Mouse (Mus musculus): ENCODE measurements around the gene Inpp5k. TPM values are rescaled to one million over a fixed set of nuclear protein-coding genes. Genes with fewer than 3 reads are reported as not detected.
A peak's percentile ranks its signal among the peaks of the same experiment; 100 is the strongest.

The Inpp5k gene
- polyA plus RNA-seq, 1 experiment, result 66.7 TPM

- no peak for DNase-seq (ENCODE audit: extremely low spot score in 1 of 2, low spot score in 1 of 2)
Observed at GRCm38 (mm10) chr11:75652942-75653684, 22.3 kb downstream of the Inpp5k start.

GRCm38 (mm10) chr11:75653781-75654470, 23.1 kb downstream of the Inpp5k start:
- peak in 1 of 2 experiments; percentile 39 for DNase-seq (ENCODE audit: extremely low spot score in 1 of 2, low spot score in 1 of 2)

GRCm38 (mm10) chr11:75654471-75655390, 23.9 kb downstream of the Inpp5k start:
- DNase-seq (ENCODE audit: extremely low spot score in 1 of 2, low spot score in 1 of 2), result no peak

GRCm38 (mm10) chr11:75655621-75656545, 25.1 kb downstream of the Inpp5k start:
- DNase-seq (ENCODE audit: extremely low spot score in 1 of 2, low spot score in 1 of 2), result peak in 1 of 2 experiments; percentile 57

- no peak for DNase-seq (ENCODE audit: extremely low spot score in 1 of 2, low spot score in 1 of 2)
Observed at GRCm38 (mm10) chr11:75656621-75657590, 26.1 kb downstream of the Inpp5k start.

GRCm38 (mm10) chr11:75657841-75658240, 27.1 kb downstream of the Inpp5k start:
- no peak for DNase-seq (ENCODE audit: extremely low spot score in 1 of 2, low spot score in 1 of 2)

- no peak for DNase-seq (ENCODE audit: extremely low spot score in 1 of 2, low spot score in 1 of 2)
Observed at GRCm38 (mm10) chr11:75658311-75658710, 27.5 kb downstream of the Inpp5k start.

- DNase-seq (ENCODE audit: extremely low spot score in 1 of 2, low spot score in 1 of 2), result no peak
Observed at GRCm38 (mm10) chr11:75658996-75659750, 28.4 kb downstream of the Inpp5k start.

GRCm38 (mm10) chr11:75660081-75660590, 29.3 kb downstream of the Inpp5k start:
- DNase-seq (ENCODE audit: extremely low spot score in 1 of 2, low spot score in 1 of 2), result no peak

- DNase-seq (ENCODE audit: extremely low spot score in 1 of 2, low spot score in 1 of 2), result no peak
Observed at GRCm38 (mm10) chr11:75660941-75661800, 30.4 kb downstream of the Inpp5k start.

GRCm38 (mm10) chr11:75662131-75662530, 31.3 kb downstream of the Inpp5k start:
- DNase-seq (ENCODE audit: extremely low spot score in 1 of 2, low spot score in 1 of 2), result no peak

- no peak for DNase-seq (ENCODE audit: extremely low spot score in 1 of 2, low spot score in 1 of 2)
Observed at GRCm38 (mm10) chr11:75666296-75666695, 35.5 kb downstream of the Inpp5k start.

- no peak for DNase-seq (ENCODE audit: extremely low spot score in 1 of 2, low spot score in 1 of 2)
Observed at GRCm38 (mm10) chr11:75668621-75669020, 37.8 kb downstream of the Inpp5k start.

GRCm38 (mm10) chr11:75669176-75669852, 38.5 kb downstream of the Inpp5k start:
- no peak for DNase-seq (ENCODE audit: extremely low spot score in 1 of 2, low spot score in 1 of 2)

GRCm38 (mm10) chr11:75669853-75670200, 39.0 kb downstream of the Inpp5k start:
- DNase-seq (ENCODE audit: extremely low spot score in 1 of 2, low spot score in 1 of 2), result no peak

GRCm38 (mm10) chr11:75671426-75672180, 40.8 kb downstream of the Inpp5k start:
- DNase-seq (ENCODE audit: extremely low spot score in 1 of 2, low spot score in 1 of 2), result no peak
